17 mouse cellular contexts compared by ENCODE assay signal in the genomic region with DNA sequence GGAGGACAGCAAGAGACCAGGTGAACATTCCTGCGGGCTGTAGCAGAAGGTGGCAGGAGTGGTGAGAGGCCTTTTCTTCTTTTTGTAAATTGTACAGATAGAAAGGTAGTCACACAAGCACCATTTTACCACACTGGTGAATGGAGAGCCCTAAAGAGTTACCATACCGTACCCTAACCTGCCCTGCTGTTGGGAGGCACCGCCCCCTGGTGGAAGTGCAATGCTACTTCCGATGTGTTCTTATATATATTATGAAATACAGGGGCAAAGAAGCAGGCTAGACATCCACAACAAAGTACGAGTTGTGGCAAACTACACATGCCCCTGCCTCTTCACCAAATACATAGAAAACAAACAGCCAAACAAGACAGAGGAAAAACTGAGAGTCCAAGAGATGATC. TPM values are rescaled to one million over a fixed set of nuclear protein-coding genes. Genes with fewer than 3 reads are reported as not detected.
DNase-seq lines count a peak whose midpoint lies in the region; ATAC-seq and TF ChIP-seq lines count a peak whose summit lies in the region.
"Had no signal": no experiment of that assay in that cellular context is flagged by ENCODE, and none has a peak within 500 bp of the region (broad histone marks: within the 10 kb centered on the region; RNA-seq: fewer than 3 reads in every experiment).

No protein-coding gene starts in this region.

- TF ChIP-seq POLR2A in testis, adult 2 months (IDR thresholded peaks at IDR 0.05; ENCODE audit: control insufficient read depth, low read depth, low read length): no peak

- peak; percentile 57 for TF ChIP-seq CTCF in intestine, postnatal 0 days (IDR thresholded peaks at IDR 0.05; ENCODE audit: low read depth)
- peak; percentile 61; the same call in 1 of the 2 replicates for TF ChIP-seq CTCF in testis, adult 2 months (IDR thresholded peaks at IDR 0.05; ENCODE audit: control insufficient read depth, insufficient read depth, insufficient replicate concordance, low read depth, low read length)
- peak; percentile 36; the same call in 1 of the 2 replicates for TF ChIP-seq CTCF in G1E (IDR thresholded peaks at IDR 0.05; ENCODE audit: low read depth, low read length)

- no peak overlapping the region for H3K9ac ChIP-seq in intestine, postnatal 0 days (ENCODE audit: low read depth, low read length)
- no peak overlapping the region for H3K9ac ChIP-seq in intestine, embryonic 16.5 days (ENCODE audit: low read depth, low read length)
- H3K9ac ChIP-seq: hindbrain, embryonic 13.5 days; midbrain, embryonic 15.5 days; neural tube, embryonic 12.5 days had no signal

- no peak for ATAC-seq in intestine, postnatal 0 days
- no peak for ATAC-seq in intestine, embryonic 16.5 days
- ATAC-seq in G1E (ENCODE audit: extremely low read depth, insufficient number of reproducible peaks, low FRiP score, poor library complexity, severe bottlenecking): peak; percentile 40; the same call in 1 of the 2 replicates
- ATAC-seq: forebrain, embryonic 16.5 days; midbrain, embryonic 15.5 days had no signal

- no peaks in the 10 kb centered on the region for H3K27me3 ChIP-seq in intestine, postnatal 0 days (replicated peaks; ENCODE audit: control insufficient read depth, insufficient read depth, low read length)
- no peaks in the 10 kb centered on the region for H3K27me3 ChIP-seq in intestine, embryonic 16.5 days (replicated peaks; ENCODE audit: control insufficient read depth, insufficient read depth, low read length)
- H3K27me3 ChIP-seq in testis, adult 2 months (ENCODE audit: control insufficient read depth, insufficient read depth, low read length): no peaks in the 10 kb centered on the region
- H3K27me3 ChIP-seq in G1E (ENCODE audit: insufficient read depth, low read length): no peaks in the 10 kb centered on the region
- H3K27me3 ChIP-seq: hindbrain, embryonic 13.5 days; midbrain, embryonic 15.5 days; neural tube, embryonic 12.5 days had no signal

- no peak overlapping the region for H3K4me2 ChIP-seq in intestine, postnatal 0 days (replicated peaks; ENCODE audit: low read depth)
- H3K4me2 ChIP-seq in intestine, embryonic 16.5 days (ENCODE audit: low read depth, low read length): no peak overlapping the region
- H3K4me2 ChIP-seq: hindbrain, embryonic 13.5 days; midbrain, embryonic 15.5 days; neural tube, embryonic 12.5 days had no signal

- DNase-seq in testis, postnatal 14 days (ENCODE audit: low spot score): no peak
- DNase-seq in G1E (ENCODE audit: low spot score): no peak
- DNase-seq in induced T-regulatory cell, adult 2 months (ENCODE audit: low read depth): peak; percentile 3
- no peak for DNase-seq in retina, postnatal 1 day
- DNase-seq in yolk sac, embryonic 10.5 days (ENCODE audit: low spot score): no peak
- DNase-seq: gastrocnemius, postnatal 36 days; lung, postnatal 4 days; spleen, adult 18-20 months had no signal

- WGBS in intestine, postnatal 0 days: 57% methylated on average over 5 of the region's 5 CpGs
- WGBS in intestine, embryonic 16.5 days: 56% methylated on average over 5 of the region's 5 CpGs

- H3K4me3 ChIP-seq in intestine, postnatal 0 days (ENCODE audit: low read depth, low read length): no peak overlapping the region
- H3K4me3 ChIP-seq in intestine, embryonic 16.5 days (ENCODE audit: low read length): no peak overlapping the region
- H3K4me3 ChIP-seq in testis, adult 2 months (ENCODE audit: control insufficient read depth, low read depth, low read length): no peak overlapping the region
- H3K4me3 ChIP-seq in G1E (ENCODE audit: low read depth, low read length): no peak overlapping the region
- H3K4me3 ChIP-seq: hindbrain, embryonic 13.5 days; left cerebral cortex, adult 2 months; midbrain, embryonic 15.5 days; neural tube, embryonic 12.5 days had no signal

- no peaks in the 10 kb centered on the region for H3K9me3 ChIP-seq in intestine, postnatal 0 days (ENCODE audit: control insufficient read depth)
- 0 out of 2 replicates have a peak, but pooled peaks cover 3% of the 10 kb centered on the region for H3K9me3 ChIP-seq in intestine, embryonic 16.5 days (ENCODE audit: control insufficient read depth, low read length)
- H3K9me3 ChIP-seq in G1E (replicated peaks): no peaks in the 10 kb centered on the region

- H3K27ac ChIP-seq in intestine, postnatal 0 days (ENCODE audit: low read depth, low read length): no peak overlapping the region
- no peak overlapping the region for H3K27ac ChIP-seq in intestine, embryonic 16.5 days (ENCODE audit: low read length)
- H3K27ac ChIP-seq in testis, adult 2 months (ENCODE audit: control insufficient read depth, insufficient read depth, low read depth, low read length): no peak overlapping the region
- H3K27ac ChIP-seq: hindbrain, embryonic 13.5 days; left cerebral cortex, adult 2 months; midbrain, embryonic 15.5 days; neural tube, embryonic 12.5 days had no signal

- no peaks in the 10 kb centered on the region for H3K4me1 ChIP-seq in intestine, postnatal 0 days (replicated peaks; ENCODE audit: control insufficient read depth, insufficient read depth, low read length)
- H3K4me1 ChIP-seq in intestine, embryonic 16.5 days (ENCODE audit: control insufficient read depth, insufficient read depth, low read length): no peaks in the 10 kb centered on the region
- no peaks in the 10 kb centered on the region for H3K4me1 ChIP-seq in testis, adult 2 months (ENCODE audit: control insufficient read depth, insufficient read depth, low read length)
- H3K4me1 ChIP-seq in G1E (ENCODE audit: insufficient read depth, low read depth, low read length): no peaks in the 10 kb centered on the region
- H3K4me1 ChIP-seq: hindbrain, embryonic 13.5 days; midbrain, embryonic 15.5 days; neural tube, embryonic 12.5 days had no signal

- H3K36me3 ChIP-seq in intestine, postnatal 0 days (ENCODE audit: control insufficient read depth, insufficient read depth): no peaks in the 10 kb centered on the region
- no peaks in the 10 kb centered on the region for H3K36me3 ChIP-seq in intestine, embryonic 16.5 days (ENCODE audit: control insufficient read depth, insufficient read depth, low read length)
- H3K36me3 ChIP-seq in testis, adult 2 months (ENCODE audit: control insufficient read depth, insufficient read depth, low read length): no peaks in the 10 kb centered on the region
- H3K36me3 ChIP-seq in G1E (replicated peaks): no peaks in the 10 kb centered on the region
- H3K36me3 ChIP-seq: hindbrain, embryonic 13.5 days; midbrain, embryonic 15.5 days; neural tube, embryonic 12.5 days had no signal

RNA-seq across cellular contexts. Expression of a gene that starts 19.9 kb away (rescaled TPM):
- not detected in 2 replicates for polyA plus RNA-seq in intestine, postnatal 0 days (2015; fragmentation: Nextera tagmentation; extraction: Ambion mirVana)
- not detected in 2 replicates for polyA plus RNA-seq in intestine, embryonic 16.5 days (2015; fragmentation: Nextera tagmentation; extraction: Ambion mirVana)
- not detected in 2 replicates for polyA plus RNA-seq in testis, adult 2 months (2012; rRNA removed)
- total RNA-seq in G1E (2014; fragmentation: Nextera tagmentation) (not detected in 2 replicates), G1E (2017) (0.16 TPM in 1 of 2 replicates, not detected in the other)
- not detected in 2 replicates for polyA plus RNA-seq in G1E (2012)
- total RNA-seq: gastrocnemius, postnatal 36 days; left cerebral cortex, adult 2 months had no signal
- polyA plus RNA-seq: forebrain, embryonic 16.5 days; heart, embryonic 16.5 days; hindbrain, embryonic 13.5 days; midbrain, embryonic 15.5 days; neural tube, embryonic 12.5 days had no signal
